Mouse (Mus musculus) spleen, adult 2 months (tissue): ENCODE data around the gene Hoxb13.

Experiments used
- CTCF ChIP-seq: fragments of 200-500 bp; IDR thresholded peaks from 2 replicates; pipeline ENCODE4 v1.5.1; 2011; ENCODE audit warnings: mild to moderate bottlenecking, inconsistent platforms; ENCODE audit not compliant: insufficient read depth, insufficient read length, insufficient replicate concordance; ENCODE audit errors: extremely low read depth
- POLR2A ChIP-seq: fragments of 200-500 bp; IDR thresholded peaks from 2 replicates; pipeline ENCODE4 v1.6.1; 2011; ENCODE audit warnings: low read depth, low read length, inconsistent platforms

DNA sequence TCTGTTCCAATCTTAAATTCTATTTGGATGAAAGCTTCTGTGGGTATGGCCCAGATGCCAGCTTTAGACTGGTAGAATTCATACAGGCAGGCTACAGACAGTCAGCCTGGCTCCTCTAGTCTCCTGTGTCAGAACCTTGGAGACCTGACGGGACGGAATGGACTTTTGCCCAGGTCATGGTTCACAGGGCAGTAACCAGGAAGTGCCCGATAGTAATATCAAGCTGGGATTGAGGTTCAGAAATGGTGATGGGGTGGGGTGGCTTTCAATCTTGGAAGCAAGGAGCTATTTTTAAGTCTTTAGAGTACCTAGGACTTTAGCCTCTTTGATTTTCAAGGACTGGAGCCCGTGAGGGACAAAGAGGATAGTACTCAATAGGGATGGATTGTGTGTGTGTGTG is 6.8 kb upstream of the Hoxb13 start:
- TF ChIP-seq CTCF (no peak), POLR2A (no peak)
